Mouse (Mus musculus) kidney, adult 2 months (tissue): ENCODE data around the gene Ccdc134.

Experiments
- CTCF ChIP-seq: fragments of 200-500 bp; conservative IDR thresholded peaks from 2 replicates; pipeline ENCODE4 v1.5.1; 2011; ENCODE audit warnings: low read depth, mild to moderate bottlenecking, control low read depth, low read length, moderate library complexity, mixed read lengths; ENCODE audit not compliant: insufficient read depth, insufficient read length
- POLR2A ChIP-seq: fragments of 200-500 bp; IDR thresholded peaks from one replicate; pipeline ENCODE4 v1.6.1; 2011; ENCODE audit warnings: low read depth, low read length, control low read depth

DNA sequence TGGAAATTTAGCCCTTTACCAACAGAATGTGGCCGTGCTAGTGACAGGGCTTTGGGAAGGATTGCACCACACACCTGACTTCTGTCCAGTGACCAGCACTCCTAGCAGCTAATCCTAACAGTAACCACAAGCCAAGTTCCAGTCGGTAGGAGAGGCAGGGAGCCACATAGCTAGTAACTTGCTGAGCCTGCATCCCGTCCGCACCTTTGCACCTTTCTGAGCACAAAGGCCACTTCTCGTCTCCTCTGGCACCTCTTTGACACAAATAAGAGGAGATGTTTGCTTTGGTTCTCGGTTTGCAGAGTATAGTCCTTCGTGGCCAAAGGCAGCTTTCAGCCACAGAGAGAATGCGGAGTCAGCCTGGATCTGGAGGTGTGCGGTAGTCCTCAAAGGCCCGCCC lies 56.9 kb downstream of the Ccdc134 start:
- TF ChIP-seq CTCF (no peak), POLR2A (no peak)
